Mouse (Mus musculus) MEL (cell line): ENCODE data around the gene Phf23. TPM values are rescaled to one million over a fixed set of nuclear protein-coding genes. Genes with fewer than 3 reads are reported as not detected.

Source experiments
- DNase-seq: peaks from one replicate; pipeline ENCODE4 v3.0.0; 2011; ENCODE audit warnings: low read depth, low spot score
- H3K27ac ChIP-seq: 2 replicates; pipeline ENCODE4 v1.5.1; 2012; ENCODE audit warnings: low read depth, mild to moderate bottlenecking, control low read depth, low read length, moderate library complexity; ENCODE audit not compliant: control insufficient read depth
- H3K27me3 ChIP-seq, 2 experiments: fragments of 150-350 bp in 1 of 2; sonication (generic) in 1 of 2; 2 replicates each; pipeline ENCODE4 v1.6.1; 2012; ENCODE audit warnings: low read length in 2 of 2, mild to moderate bottlenecking in 2 of 2, improper control_type of control experiment in 1 of 2, moderate library complexity in 1 of 2; ENCODE audit not compliant: insufficient read depth in 2 of 2, control insufficient read depth in 1 of 2
- H3K36me3 ChIP-seq, 2 experiments: 2 replicates each; pipeline ENCODE4 v1.6.1; 2012 to 2014; ENCODE audit warnings: low read length in 2 of 2, improper control_type of control experiment in 1 of 2, inconsistent platforms in 1 of 2, mild to moderate bottlenecking in 1 of 2; ENCODE audit not compliant: insufficient read depth in 2 of 2, control insufficient read depth in 1 of 2
- H3K4me1 ChIP-seq, 2 experiments: fragments of 150-350 bp in 1 of 2; sonication (generic) in 1 of 2; 2 replicates each; pipeline ENCODE4 v1.6.1; 2012; ENCODE audit warnings: low read length in 2 of 2, improper control_type of control experiment in 1 of 2, mild to moderate bottlenecking in 1 of 2; ENCODE audit not compliant: insufficient read depth in 2 of 2, control insufficient read depth in 1 of 2
- H3K4me3 ChIP-seq, 2 experiments: fragments of 150-350 bp in 1 of 2; sonication (generic) in 1 of 2; 2 replicates each; pipeline ENCODE4 v1.5.1; 2012; ENCODE audit warnings: low read depth in 2 of 2, low read length in 2 of 2, mild to moderate bottlenecking in 2 of 2, moderate library complexity in 2 of 2, control low read depth in 1 of 2, improper control_type of control experiment in 1 of 2; ENCODE audit not compliant: control insufficient read depth in 1 of 2, insufficient read depth in 1 of 2
- H3K79me2 ChIP-seq: 2 replicates; pipeline ENCODE4 v1.6.1; 2012; ENCODE audit warnings: mild to moderate bottlenecking, low read length, moderate library complexity; ENCODE audit not compliant: control insufficient read depth, poor library complexity, insufficient read depth
- H3K9ac ChIP-seq: 2 replicates; pipeline ENCODE4 v1.6.1; 2012; ENCODE audit warnings: low read depth, mild to moderate bottlenecking, control low read depth, low read length, moderate library complexity; ENCODE audit not compliant: control insufficient read depth, poor library complexity, severe bottlenecking
- H3K9me3 ChIP-seq: fragments of 150-350 bp; sonication (generic); replicated peaks from 2 replicates; pipeline ENCODE4 v1.6.1; 2012; ENCODE audit warnings: mild to moderate bottlenecking, low read length, improper control_type of control experiment, moderate library complexity; ENCODE audit not compliant: insufficient read depth
- BHLHE40 ChIP-seq: IDR thresholded peaks from 2 replicates; pipeline ENCODE4 v1.6.1; 2012; ENCODE audit warnings: low read depth, mild to moderate bottlenecking, inconsistent platforms, low read length, improper control_type of control experiment, borderline replicate concordance
- CHD2 ChIP-seq: IDR thresholded peaks from 2 replicates; pipeline ENCODE4 v1.6.1; 2011; ENCODE audit warnings: low read length, improper control_type of control experiment
- ELF1 ChIP-seq: IDR thresholded peaks from 2 replicates; pipeline ENCODE4 v1.6.1; 2014; ENCODE audit warnings: low read depth, mild to moderate bottlenecking, inconsistent platforms, low read length, improper control_type of control experiment, moderate library complexity
- EP300 ChIP-seq, 2 experiments: IDR thresholded peaks; 2 replicates each; pipeline ENCODE4 v1.6.1; 2011; ENCODE audit warnings: improper control_type of control experiment in 2 of 2, low read length in 2 of 2, low read depth in 1 of 2, mild to moderate bottlenecking in 1 of 2
- ETS1 ChIP-seq: IDR thresholded peaks from 2 replicates; pipeline ENCODE4 v1.6.1; 2012; ENCODE audit warnings: low read depth, mild to moderate bottlenecking, inconsistent platforms, low read length, improper control_type of control experiment, moderate library complexity
- GATA1 ChIP-seq: IDR thresholded peaks from 2 replicates; pipeline ENCODE4 v1.6.1; 2011; ENCODE audit warnings: low read depth, low read length, improper control_type of control experiment
- MAX ChIP-seq: IDR thresholded peaks from 2 replicates; pipeline ENCODE4 v1.6.1; 2011; ENCODE audit warnings: low read length, improper control_type of control experiment
- MEF2A ChIP-seq: IDR thresholded peaks from 2 replicates; pipeline ENCODE4 v1.6.1; 2014; ENCODE audit warnings: low read depth, mild to moderate bottlenecking, inconsistent platforms, low read length, improper control_type of control experiment; ENCODE audit not compliant: poor library complexity, insufficient replicate concordance, severe bottlenecking; ENCODE audit errors: extremely low read depth
- MXI1 ChIP-seq: IDR thresholded peaks from 2 replicates; pipeline ENCODE4 v1.6.1; 2011; ENCODE audit warnings: mild to moderate bottlenecking, low read depth, low read length, improper control_type of control experiment
- MYB ChIP-seq: IDR thresholded peaks from 2 replicates; pipeline ENCODE4 v1.6.1; 2011; ENCODE audit warnings: mild to moderate bottlenecking, low read depth, low read length, improper control_type of control experiment
- NRF1 ChIP-seq: IDR thresholded peaks from 2 replicates; pipeline ENCODE4 v1.6.1; 2014; ENCODE audit warnings: low read depth, mild to moderate bottlenecking, inconsistent platforms, low read length, improper control_type of control experiment, moderate library complexity; ENCODE audit not compliant: poor library complexity, insufficient read depth, severe bottlenecking
- POLR2A ChIP-seq, 2 experiments: IDR thresholded peaks; 2 replicates each; pipeline ENCODE4 v1.6.1; 2011 to 2012; ENCODE audit warnings: low read length in 2 of 2, mild to moderate bottlenecking in 2 of 2, control low read depth in 1 of 2, improper control_type of control experiment in 1 of 2, low read depth in 1 of 2, moderate library complexity in 1 of 2; ENCODE audit not compliant: control insufficient read depth in 1 of 2, insufficient read depth in 1 of 2, poor library complexity in 1 of 2
- POLR2AphosphoS2 ChIP-seq: IDR thresholded peaks from 2 replicates; pipeline ENCODE4 v1.6.1; 2011; ENCODE audit warnings: low read length, improper control_type of control experiment
- SIN3A ChIP-seq: IDR thresholded peaks from 2 replicates; pipeline ENCODE4 v1.6.1; 2012; ENCODE audit warnings: low read length, improper control_type of control experiment, inconsistent platforms
- SMC3 ChIP-seq: IDR thresholded peaks from 2 replicates; pipeline ENCODE4 v1.6.1; 2011; ENCODE audit warnings: low read depth, low read length, improper control_type of control experiment
- TBP ChIP-seq: IDR thresholded peaks from 2 replicates; pipeline ENCODE4 v1.8.0; 2011; ENCODE audit warnings: low read depth, low read length, improper control_type of control experiment
- TCF12 ChIP-seq: IDR thresholded peaks from 2 replicates; pipeline ENCODE4 v1.6.1; 2014; ENCODE audit warnings: low read depth, mild to moderate bottlenecking, inconsistent platforms, low read length, improper control_type of control experiment, moderate library complexity
- UBTF ChIP-seq: IDR thresholded peaks from 2 replicates; pipeline ENCODE4 v1.6.1; 2012; ENCODE audit warnings: low read depth, mild to moderate bottlenecking, inconsistent platforms, low read length, improper control_type of control experiment, moderate library complexity, borderline replicate concordance; ENCODE audit not compliant: insufficient read depth
- USF2 ChIP-seq, 2 experiments: IDR thresholded peaks; 2 replicates each; pipeline ENCODE4 v1.6.1; 2011 to 2012; ENCODE audit warnings: improper control_type of control experiment in 2 of 2, low read length in 2 of 2, borderline replicate concordance in 1 of 2, inconsistent platforms in 1 of 2, low read depth in 1 of 2, mild to moderate bottlenecking in 1 of 2; ENCODE audit not compliant: insufficient read depth in 1 of 2
- ZKSCAN1 ChIP-seq: IDR thresholded peaks from 2 replicates; pipeline ENCODE4 v1.6.1; 2012; ENCODE audit warnings: low read depth, mild to moderate bottlenecking, inconsistent platforms, low read length, improper control_type of control experiment, moderate library complexity
- ZNF384 ChIP-seq: IDR thresholded peaks from 2 replicates; pipeline ENCODE4 v1.6.1; 2012; ENCODE audit warnings: low read depth, mild to moderate bottlenecking, inconsistent platforms, low read length, improper control_type of control experiment
- polyA plus RNA-seq, 2 experiments: library from polyadenylated mRNA; stranded (reverse) in 1 of 2; unstranded in 1 of 2; fragments of >175 nt in 1 of 2; fragments of >200 nt in 1 of 2; gene quantifications; 2 replicates each; pipeline versions ENCODE4 v1.2.1 to v1.2.4; 2012; ENCODE audit warnings: low replicate concordance in 2 of 2, low read depth in 1 of 2; ENCODE audit not compliant: insufficient read length in 2 of 2, insufficient read depth in 1 of 2, missing spikeins in 1 of 2
- total RNA-seq: library from RNA; depleted of rRNA; stranded (reverse); fragments of 300-350 nt; gene quantifications from 2 replicates; pipeline ENCODE4 v1.2.3, GENCODE M21; 2012

Gene Phf23
- total and polyA plus RNA-seq, 3 experiments, result 108 to 112 TPM; not detected in 1

- H3K36me3 ChIP-seq, result no peaks in the 10 kb centered on the region
- H3K4me3 ChIP-seq, result no peak overlapping the region
- H3K27ac ChIP-seq, result no peak overlapping the region
- no peaks in the 10 kb centered on the region for H3K4me1 ChIP-seq
- H3K9me3 ChIP-seq, result no peaks in the 10 kb centered on the region
- no peaks in the 10 kb centered on the region for H3K27me3 ChIP-seq
- DNase-seq, result no peak
- TF ChIP-seq CHD2, result no peak
- no peak for TF ChIP-seq ZKSCAN1
- TF ChIP-seq MAX, result no peak
- TF ChIP-seq UBTF, result no peak
- TF ChIP-seq ETS1, result no peak
- no peak for TF ChIP-seq ELF1
- TF ChIP-seq BHLHE40, result no peak
- no peak for TF ChIP-seq POLR2AphosphoS2
- no peak for TF ChIP-seq MXI1
- TF ChIP-seq MEF2A, result no peak
- no peak for TF ChIP-seq NRF1
- TF ChIP-seq ZNF384, result no peak
- no peak for TF ChIP-seq POLR2A (IDR thresholded peaks at IDR 0.05; ENCODE audit: control insufficient read depth in 1 of 2, insufficient read depth in 1 of 2, low read depth in 1 of 2, low read length in 2 of 2, poor library complexity in 1 of 2)
- TF ChIP-seq USF2 (IDR thresholded peaks at IDR 0.05; ENCODE audit: borderline replicate concordance in 1 of 2, insufficient read depth in 1 of 2, low read depth in 1 of 2, low read length in 2 of 2), result no peak
- H3K9ac ChIP-seq, result no peak overlapping the region
- no peaks in the 10 kb centered on the region for H3K79me2 ChIP-seq
Measured at GRCm38 (mm10) chr11:70043665-70044064, 48.1 kb downstream of the Phf23 start.

GRCm38 (mm10) chr11:70045435-70045834, 49.9 kb downstream of the Phf23 start:
- H3K36me3 ChIP-seq, result no peaks in the 10 kb centered on the region
- no peaks in the 10 kb centered on the region for H3K79me2 ChIP-seq
- no peak overlapping the region for H3K4me3 ChIP-seq
- no peak overlapping the region for H3K27ac ChIP-seq
- no peaks in the 10 kb centered on the region for H3K27me3 ChIP-seq
- H3K9me3 ChIP-seq, result no peaks in the 10 kb centered on the region
- no peaks in the 10 kb centered on the region for H3K4me1 ChIP-seq
- TF ChIP-seq MYB (no peak), POLR2A (IDR thresholded peaks at IDR 0.05; ENCODE audit: control insufficient read depth in 1 of 2, insufficient read depth in 1 of 2, low read depth in 1 of 2, low read length in 2 of 2, poor library complexity in 1 of 2) (no peak), ZNF384 (no peak), SMC3 (no peak), SIN3A (no peak), EP300 (IDR thresholded peaks at IDR 0.05; ENCODE audit: low read depth in 1 of 2, low read length in 2 of 2) (no peak), TCF12 (no peak), ETS1 (no peak), GATA1 (no peak), TBP (no peak), ELF1 (no peak)
- no peak for DNase-seq
- no peak overlapping the region for H3K9ac ChIP-seq
